Mouse (Mus musculus) large intestine, adult 2 months (tissue): ENCODE measurements around the gene Sec61a2. TPM values are rescaled to one million over a fixed set of nuclear protein-coding genes. Genes with fewer than 3 reads are reported as not detected.

ENCODE experiments used
- polyA plus RNA-seq: library from polyadenylated mRNA; depleted of rRNA; stranded (reverse); fragments of >200 nt; gene quantifications from 2 replicates; pipeline ENCODE4 v1.2.3, GENCODE M21; 2012; rRNA removed

Gene Sec61a2
- polyA plus RNA-seq, 1 experiment = 16.4 TPM

Other genes with a start within 250 kb of the Sec61a2 start
- 9.0 and 13.4 TPM in 2 replicates for gene Camk1d, start 180.9 kb downstream of the Sec61a2 start, polyA plus RNA-seq
- gene Nudt5, start 50.4 kb downstream of the Sec61a2 start, polyA plus RNA-seq = 15.1 and 37.5 TPM in 2 replicates
- 89.1 and 98.5 TPM in 2 replicates for gene Cdc123, start 50.3 kb downstream of the Sec61a2 start, polyA plus RNA-seq
- gene Gm13199, start 32.5 kb downstream of the Sec61a2 start, polyA plus RNA-seq = 1.3 and 1.9 TPM in 2 replicates
- 0.11 and 0.22 TPM in 2 replicates for gene Dhtkd1, start 47.4 kb upstream of the Sec61a2 start, polyA plus RNA-seq
- gene Upf2, start 56.0 kb upstream of the Sec61a2 start, polyA plus RNA-seq = 2.5 and 3.8 TPM in 2 replicates
- 7.9 and 8.1 TPM in 2 replicates for gene Proser2, start 234.8 kb upstream of the Sec61a2 start, polyA plus RNA-seq